Mouse (Mus musculus) lung, adult 2 months (tissue): Measurements from ENCODE around the gene Psg20. TPM values are rescaled to one million over a fixed set of nuclear protein-coding genes. Genes with fewer than 3 reads are reported as not detected.
A peak's percentile ranks its signal among the peaks of the same experiment; 100 is the strongest.
"Not testable (repeated sequence)": the region's sequence is repeated elsewhere in the genome, so short reads cannot be mapped to it uniquely, and the experiment has no call there.

Experiments
- DNase-seq: peaks from one replicate; pipeline ENCODE4 v3.0.0; 2022
- H3K4me1 ChIP-seq: fragments of 200-500 bp; 2 replicates; pipeline ENCODE4 v1.6.1; 2011; ENCODE audit warnings: low read length; ENCODE audit not compliant: control insufficient read depth, insufficient read depth
- H3K4me3 ChIP-seq: fragments of 200-500 bp; replicated peaks from 2 replicates; pipeline ENCODE3; 2011; ENCODE audit warnings: low read depth, mild to moderate bottlenecking, control low read depth, low read length; ENCODE audit errors: extremely low read depth
- CTCF ChIP-seq: fragments of 200-500 bp; IDR thresholded peaks from 2 replicates; pipeline ENCODE4 v1.5.1; 2011; ENCODE audit warnings: mild to moderate bottlenecking, low read length, control low read depth; ENCODE audit not compliant: insufficient read depth
- POLR2A ChIP-seq: fragments of 200-500 bp; IDR thresholded peaks from 2 replicates; pipeline ENCODE4 v1.6.1; 2011; ENCODE audit warnings: low read depth, mild to moderate bottlenecking, control low read depth, low read length, borderline replicate concordance; ENCODE audit errors: extremely low read depth
- WGBS: fragments of 180-500 bp; shearing (Covaris S2); methylation state at CpG from one replicate; pipeline ENCODE4 v1.1.7; 2018; 5-methylcytosine and 5-hydroxymethylcytosine counted together
- polyA plus RNA-seq: library from polyadenylated mRNA; depleted of rRNA; stranded (reverse); fragments of >200 nt; gene quantifications from 2 replicates; pipeline ENCODE4 v1.2.3, GENCODE M21; 2012; rRNA removed

The Psg20 gene
- polyA plus RNA-seq, 1 experiment = not detected

DNA sequence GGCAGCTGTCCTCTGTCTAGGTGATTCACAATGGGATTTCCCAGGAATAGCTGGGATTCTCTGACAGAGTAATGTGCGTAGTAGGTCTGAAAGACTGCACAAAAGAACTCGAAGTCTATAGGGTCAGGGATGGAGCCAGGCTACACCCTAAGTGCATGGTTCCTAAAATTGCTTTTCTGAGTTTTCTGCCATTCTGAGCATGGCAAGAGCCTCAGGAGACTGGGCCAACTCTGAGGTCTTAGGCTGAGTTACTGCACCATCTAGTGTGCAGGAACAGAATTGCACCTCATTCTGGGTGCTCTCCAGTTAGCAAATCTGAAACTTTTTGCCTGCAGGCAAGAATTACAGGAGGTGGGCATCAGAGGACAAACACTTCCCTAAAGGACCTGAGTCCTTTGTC, 6.2 kb downstream of the Psg20 start:
- no peak for TF ChIP-seq POLR2A
- TF ChIP-seq CTCF = peak; percentile 54
- 47% methylated on average over 2 of the region's 2 CpGs for WGBS
- H3K4me1 ChIP-seq = no peaks in the 10 kb centered on the region
- H3K4me3 ChIP-seq = no peak overlapping the region
- DNase-seq = peak; percentile 11

DNA sequence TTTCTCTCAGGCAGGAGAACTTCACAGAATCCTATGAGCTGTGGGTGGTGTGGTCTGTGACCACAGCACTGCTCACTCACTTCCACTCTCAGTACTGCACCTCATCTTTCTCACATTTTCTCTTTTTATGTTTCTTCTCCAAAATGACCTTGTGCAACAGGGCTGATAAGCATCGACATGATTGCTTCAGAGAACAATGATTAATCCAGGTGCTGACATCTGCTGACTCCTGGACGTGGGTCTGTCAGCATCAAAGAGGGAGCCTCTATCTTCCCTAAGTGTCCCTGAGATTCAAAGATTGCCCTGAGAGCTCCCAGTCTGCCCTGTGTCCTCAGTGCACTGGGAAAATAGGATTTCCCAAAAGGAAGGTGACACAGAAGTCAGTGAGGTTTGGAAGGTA, 29.4 kb downstream of the Psg20 start, which contains the start of gene Psg21:
Gene Psg21, minus strand, starts transcription at position 101 of the 400 bp plus-strand sequence.
- not testable (repeated sequence) for H3K4me3 ChIP-seq, DNase-seq, H3K4me1 ChIP-seq
- 51% methylated on average over 2 of the region's 2 CpGs for WGBS

GRCm38 (mm10) chr7:18626921-18627320, 59.1 kb downstream of the Psg20 start:
- DNase-seq, H3K4me1 ChIP-seq: not testable (repeated sequence)

More at GRCm38 (mm10) chr7:18626921-18627320, 59.1 kb downstream of the Psg20 start:
- not testable (repeated sequence) for H3K4me3 ChIP-seq
- 73% methylated on average over 8 of the region's 8 CpGs for WGBS

Other genes with a start within 250 kb of the Psg20 start
- not detected in 2 replicates for gene Psg26, start 202.0 kb downstream of the Psg20 start, polyA plus RNA-seq
- gene Psg25, start 153.9 kb downstream of the Psg20 start, polyA plus RNA-seq = not detected in 2 replicates
- gene Psg27, start 118.9 kb downstream of the Psg20 start, polyA plus RNA-seq = not detected in 2 replicates
- gene Psg23, start 69.7 kb downstream of the Psg20 start, polyA plus RNA-seq = not detected in 2 replicates
- not detected in 2 replicates for gene Psg21, start 29.5 kb downstream of the Psg20 start, polyA plus RNA-seq
- gene Psg22, start 31.9 kb upstream of the Psg20 start, polyA plus RNA-seq = not detected in 2 replicates
- 0.07 TPM in 1 of 2 replicates, not detected in the other for gene Psg19, start 112.3 kb upstream of the Psg20 start, polyA plus RNA-seq
- 0.27 and 1.1 TPM in 2 replicates for gene Psg17, start 135.4 kb upstream of the Psg20 start, polyA plus RNA-seq
- gene Mill2, start 153.8 kb upstream of the Psg20 start, polyA plus RNA-seq = 17.1 and 27.9 TPM in 2 replicates
- gene Pglyrp1, start 185.1 kb upstream of the Psg20 start, polyA plus RNA-seq = 46.7 and 112 TPM in 2 replicates
- 22.7 and 26.9 TPM in 2 replicates for gene Ccdc61, start 224.2 kb upstream of the Psg20 start, polyA plus RNA-seq
- gene Nova2, start 239.7 kb upstream of the Psg20 start, polyA plus RNA-seq = 4.2 and 5.0 TPM in 2 replicates